Mouse (Mus musculus) lung, adult 2 months (tissue): ENCODE results near the gene Rnf208.
A peak's percentile ranks its signal among the peaks of the same experiment; 100 is the strongest.

Experiments
- CTCF ChIP-seq: fragments of 200-500 bp; IDR thresholded peaks from 2 replicates; pipeline ENCODE4 v1.5.1; 2011; ENCODE audit warnings: mild to moderate bottlenecking, low read length, control low read depth; ENCODE audit not compliant: insufficient read depth
- POLR2A ChIP-seq: fragments of 200-500 bp; IDR thresholded peaks from 2 replicates; pipeline ENCODE4 v1.6.1; 2011; ENCODE audit warnings: low read depth, mild to moderate bottlenecking, control low read depth, low read length, borderline replicate concordance; ENCODE audit errors: extremely low read depth

DNA sequence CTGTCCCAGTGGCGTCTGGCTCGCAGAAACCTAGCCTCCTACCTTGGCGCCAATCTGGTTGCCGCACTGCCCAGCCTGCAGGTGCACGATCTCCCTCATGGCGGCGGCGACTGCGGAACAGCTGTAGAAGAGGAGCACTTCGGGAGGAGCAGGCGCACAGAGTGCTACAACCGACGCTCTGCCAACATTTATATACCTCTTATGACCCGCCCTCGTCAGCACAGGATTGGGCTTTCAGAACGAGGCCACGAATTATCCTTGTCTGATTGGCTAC lies 17.6 kb upstream of the Rnf208 start, which contains the start of gene Tubb4b:
- no peak for TF ChIP-seq CTCF
- peak; percentile 99 for TF ChIP-seq POLR2A
